Mouse (Mus musculus): ENCODE results near the gene Sacm1l. TPM values are rescaled to one million over a fixed set of nuclear protein-coding genes. Genes with fewer than 3 reads are reported as not detected.

Gene Sacm1l
- polyA plus RNA-seq, 1 experiment from 2014 or later, result 55.2 TPM

DNA sequence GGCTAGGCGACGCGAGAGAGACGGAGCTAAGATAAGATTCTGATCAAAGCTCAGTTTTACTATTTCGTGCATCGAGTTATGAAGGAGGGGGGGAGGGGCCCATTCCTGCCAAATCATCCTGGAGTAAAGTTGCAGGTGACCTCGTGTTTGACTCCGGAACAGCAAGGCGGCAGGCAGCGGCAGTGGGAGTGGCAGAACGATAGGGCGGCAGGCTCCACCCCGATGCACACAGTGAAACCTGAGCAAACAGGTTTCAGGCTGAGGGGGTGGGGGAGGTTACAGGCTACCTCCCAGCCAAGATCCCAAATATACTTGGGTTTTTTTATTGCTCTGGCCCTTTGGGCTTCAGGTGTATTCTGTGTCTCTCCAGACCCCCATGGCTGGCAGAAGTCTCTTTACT lies 32.9 kb upstream of the Sacm1l start:
- no peak overlapping the region for H3K9ac ChIP-seq (ENCODE audit: low read depth, low read length)
- ATAC-seq (replicated peaks; ENCODE audit: low FRiP score, low read depth) (peak; percentile 79), DNase-seq (ENCODE audit: low spot score) (peak; percentile 48)
- no peak overlapping the region; the same call in 1 of the 2 replicates for H3K4me3 ChIP-seq (replicated peaks; ENCODE audit: low read depth, low read length)
- H3K27ac ChIP-seq, result no peak overlapping the region
- peak overlapping the region; percentile 32; the same call in 1 of the 2 replicates for H3K4me2 ChIP-seq (ENCODE audit: low read length)
- TF ChIP-seq CTCF (IDR thresholded peaks at IDR 0.05; ENCODE audit: low read depth), result peak; percentile 15; the same call in 1 of the 2 replicates
- 12% methylated on average over 13 of the region's 13 CpGs for WGBS
- no peaks in the 10 kb centered on the region for H3K9me3 ChIP-seq (replicated peaks; ENCODE audit: low read length)
- H3K27me3 ChIP-seq (ENCODE audit: insufficient read depth, low read length), result no peaks in the 10 kb centered on the region
- H3K36me3 ChIP-seq (ENCODE audit: insufficient read depth, low read length), result no peaks in the 10 kb centered on the region; the same call in 1 of the 2 replicates
- peaks cover 11% of the 10 kb centered on the region for H3K4me1 ChIP-seq (replicated peaks; ENCODE audit: insufficient read depth, low read length)

DNA sequence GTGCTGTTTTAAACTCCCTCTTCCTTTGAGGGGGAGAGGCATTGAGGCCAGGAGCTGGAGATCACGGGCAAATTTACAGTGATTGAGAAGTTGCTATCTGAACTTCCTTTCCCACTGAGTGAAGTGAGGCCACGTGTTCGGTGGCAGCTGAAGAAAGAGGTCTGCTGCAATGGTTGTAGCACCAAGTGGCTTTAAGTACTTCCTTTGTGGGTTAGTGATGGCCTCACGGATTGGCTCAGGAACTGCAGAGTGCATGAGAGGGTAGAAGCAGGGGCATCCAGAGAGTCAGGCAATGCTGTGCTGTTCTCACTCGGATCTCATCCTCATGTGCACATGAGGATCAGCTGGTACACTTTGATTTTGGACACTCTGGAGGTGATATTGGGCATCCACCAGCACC lies 31.7 kb upstream of the Sacm1l start:
- no peaks in the 10 kb centered on the region for H3K27me3 ChIP-seq (ENCODE audit: insufficient read depth, low read length)
- 59% methylated on average over 5 of the region's 5 CpGs for WGBS
- no peak overlapping the region for H3K4me2 ChIP-seq (ENCODE audit: low read length)
- ATAC-seq (replicated peaks; ENCODE audit: low FRiP score, low read depth) (no peak), DNase-seq (ENCODE audit: low spot score) (no peak)
- H3K4me3 ChIP-seq (replicated peaks; ENCODE audit: low read depth, low read length), result no peak overlapping the region
- no peak for TF ChIP-seq CTCF (IDR thresholded peaks at IDR 0.05; ENCODE audit: low read depth)
- H3K36me3 ChIP-seq (ENCODE audit: insufficient read depth, low read length), result peaks cover 3% of the 10 kb centered on the region; the same call in 1 of the 2 replicates
- H3K4me1 ChIP-seq (replicated peaks; ENCODE audit: insufficient read depth, low read length), result no peaks in the 10 kb centered on the region; the same call in 1 of the 2 replicates
- no peak overlapping the region for H3K27ac ChIP-seq
- no peak overlapping the region for H3K9ac ChIP-seq (ENCODE audit: low read depth, low read length)
- H3K9me3 ChIP-seq (replicated peaks; ENCODE audit: low read length), result no peaks in the 10 kb centered on the region

DNA sequence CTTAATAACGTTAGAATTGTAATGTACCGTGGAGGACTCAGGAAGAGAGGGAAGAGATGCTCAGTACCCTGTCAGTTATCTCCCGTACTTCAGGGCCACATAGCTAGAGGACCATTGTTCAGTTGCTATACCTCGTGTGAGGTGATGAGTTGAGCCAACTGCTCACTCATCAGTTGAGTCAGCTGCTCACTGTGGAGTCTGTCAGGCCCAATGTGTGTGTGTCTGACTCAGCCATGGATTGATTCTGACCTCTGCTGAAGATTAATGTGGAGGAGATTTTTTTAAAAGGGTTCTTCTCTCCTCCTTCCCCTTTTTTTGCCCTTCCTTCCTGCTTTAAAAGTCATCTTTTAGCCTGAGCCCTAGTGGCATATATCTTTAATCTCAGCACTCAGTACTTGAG lies 29.1 kb upstream of the Sacm1l start:
- Histone ChIP-seq H3K4me1 (replicated peaks; ENCODE audit: insufficient read depth, low read length) (peaks cover under 1% of the 10 kb centered on the region; the same call in 1 of the 2 replicates), H3K36me3 (ENCODE audit: insufficient read depth, low read length) (peaks cover 5% of the 10 kb centered on the region; the same call in 1 of the 2 replicates), H3K9ac (ENCODE audit: low read depth, low read length) (no peak overlapping the region), H3K9me3 (replicated peaks; ENCODE audit: low read length) (no peaks in the 10 kb centered on the region), H3K27me3 (ENCODE audit: insufficient read depth, low read length) (no peaks in the 10 kb centered on the region), H3K4me2 (ENCODE audit: low read length) (no peak overlapping the region), H3K4me3 (replicated peaks; ENCODE audit: low read depth, low read length) (no peak overlapping the region), H3K27ac (no peak overlapping the region)
- TF ChIP-seq CTCF (IDR thresholded peaks at IDR 0.05; ENCODE audit: low read depth), result no peak
- 89% methylated on average over 4 of the region's 4 CpGs for WGBS
- no peak for DNase-seq (ENCODE audit: low spot score)
- no peak for ATAC-seq (replicated peaks; ENCODE audit: low FRiP score, low read depth)

DNA sequence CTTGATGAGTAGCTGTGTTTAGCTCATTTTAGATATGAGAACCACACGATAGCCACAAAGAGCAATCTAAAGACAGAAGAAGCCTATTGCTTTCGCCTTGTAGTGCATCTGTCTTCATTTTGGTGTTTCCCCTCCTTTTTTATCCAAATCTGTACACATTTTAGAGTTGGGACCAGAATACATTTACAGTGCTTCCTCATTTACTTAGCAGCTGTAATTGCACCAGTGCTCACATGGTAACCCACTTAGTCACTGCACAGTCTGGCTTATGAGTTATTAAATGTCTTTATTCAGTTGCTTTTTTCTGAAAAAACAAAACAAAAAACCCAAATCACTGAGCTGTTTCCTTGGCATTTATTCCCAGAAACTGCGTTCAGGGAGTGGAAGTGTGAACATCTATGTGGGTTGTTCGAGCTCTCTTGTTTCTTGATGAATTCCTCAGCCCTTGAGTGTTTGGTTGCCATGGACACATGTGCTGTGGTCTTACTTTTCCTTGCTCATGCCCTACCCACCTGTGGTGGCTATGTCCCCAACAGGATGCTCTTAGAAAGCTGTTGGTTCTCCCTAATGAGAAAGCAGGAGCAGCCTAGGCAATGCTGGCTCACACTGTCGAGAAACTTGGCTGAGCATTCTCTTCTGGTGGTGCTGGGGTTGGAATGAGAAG lies 26.3 kb upstream of the Sacm1l start:
- Histone ChIP-seq H3K27ac (no peak overlapping the region), H3K4me1 (replicated peaks; ENCODE audit: insufficient read depth, low read length) (peaks cover 9% of the 10 kb centered on the region; the same call in 1 of the 2 replicates), H3K9ac (ENCODE audit: low read depth, low read length) (no peak overlapping the region), H3K27me3 (ENCODE audit: insufficient read depth, low read length) (no peaks in the 10 kb centered on the region), H3K4me3 (replicated peaks; ENCODE audit: low read depth, low read length) (no peak overlapping the region), H3K4me2 (ENCODE audit: low read length) (no peak overlapping the region), H3K36me3 (ENCODE audit: insufficient read depth, low read length) (peaks cover 5% of the 10 kb centered on the region; the same call in 1 of the 2 replicates), H3K9me3 (replicated peaks; ENCODE audit: low read length) (no peaks in the 10 kb centered on the region)
- DNase-seq (ENCODE audit: low spot score) (no peak), ATAC-seq (replicated peaks; ENCODE audit: low FRiP score, low read depth) (no peak)
- no peak for TF ChIP-seq CTCF (IDR thresholded peaks at IDR 0.05; ENCODE audit: low read depth)
- 80% methylated on average over 5 of the region's 5 CpGs for WGBS

DNA sequence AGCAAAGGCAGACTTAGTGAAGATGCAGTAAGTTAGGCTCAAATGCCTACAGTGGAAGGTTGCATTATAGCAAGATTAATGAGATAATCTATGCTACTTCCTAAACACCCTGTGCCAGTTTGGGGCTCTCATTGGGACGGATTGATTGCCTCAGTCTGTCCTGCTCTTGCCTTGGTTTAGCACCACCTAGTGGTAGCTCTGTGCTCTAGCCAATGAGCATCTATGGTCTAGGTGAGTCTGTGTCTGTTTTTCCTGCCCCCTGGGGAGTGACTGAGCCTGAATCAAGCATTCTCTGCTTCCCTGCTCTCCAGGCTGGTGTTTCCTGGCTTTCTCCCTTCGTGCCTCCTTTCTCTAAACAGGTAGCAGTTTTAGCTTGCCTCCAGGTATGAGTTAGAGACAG lies 25.2 kb upstream of the Sacm1l start:
- peak; percentile 84 for DNase-seq (ENCODE audit: low spot score)
- Histone ChIP-seq H3K4me3 (replicated peaks; ENCODE audit: low read depth, low read length) (no peak overlapping the region), H3K9ac (ENCODE audit: low read depth, low read length) (no peak overlapping the region), H3K4me2 (ENCODE audit: low read length) (no peak overlapping the region), H3K36me3 (ENCODE audit: insufficient read depth, low read length) (peaks cover 5% of the 10 kb centered on the region; the same call in 1 of the 2 replicates), H3K9me3 (replicated peaks; ENCODE audit: low read length) (no peaks in the 10 kb centered on the region), H3K4me1 (replicated peaks; ENCODE audit: insufficient read depth, low read length) (peaks cover 9% of the 10 kb centered on the region; the same call in 1 of the 2 replicates), H3K27ac (no peak overlapping the region), H3K27me3 (ENCODE audit: insufficient read depth, low read length) (no peaks in the 10 kb centered on the region)
- TF ChIP-seq CTCF (IDR thresholded peaks at IDR 0.05; ENCODE audit: low read depth), result peak; percentile 93
- WGBS, result 27% methylated on average over 2 of the region's 2 CpGs
- ATAC-seq (replicated peaks; ENCODE audit: low FRiP score, low read depth), result peak; percentile 81

DNA sequence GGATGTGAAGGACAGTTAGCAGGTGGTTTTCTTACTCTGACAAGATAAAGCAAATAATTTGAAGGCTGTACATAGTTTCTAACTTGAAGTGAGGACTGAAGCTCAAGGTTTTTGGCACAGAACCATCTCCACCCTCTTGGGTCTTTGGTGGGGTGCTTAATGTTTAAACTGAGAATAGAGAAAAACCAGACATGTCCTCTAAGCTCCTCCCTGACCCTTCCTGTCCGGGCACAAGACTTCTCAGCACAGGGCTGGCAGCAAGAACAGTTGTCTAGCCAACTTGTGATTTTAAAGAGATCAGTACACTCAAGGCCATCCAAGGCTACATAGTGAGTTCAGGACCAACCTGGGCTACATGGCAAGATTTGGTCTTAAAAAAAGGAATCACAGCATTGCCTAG lies 24.0 kb upstream of the Sacm1l start:
- ATAC-seq (replicated peaks; ENCODE audit: low FRiP score, low read depth) (no peak), DNase-seq (ENCODE audit: low spot score) (no peak)
- Histone ChIP-seq H3K4me2 (ENCODE audit: low read length) (no peak overlapping the region), H3K27ac (peak overlapping the region; percentile 34; the same call in 1 of the 2 replicates), H3K9ac (ENCODE audit: low read depth, low read length) (no peak overlapping the region), H3K4me3 (replicated peaks; ENCODE audit: low read depth, low read length) (no peak overlapping the region), H3K4me1 (replicated peaks; ENCODE audit: insufficient read depth, low read length) (peaks cover 13% of the 10 kb centered on the region; the same call in 1 of the 2 replicates), H3K9me3 (replicated peaks; ENCODE audit: low read length) (no peaks in the 10 kb centered on the region), H3K36me3 (ENCODE audit: insufficient read depth, low read length) (peaks cover 5% of the 10 kb centered on the region; the same call in 1 of the 2 replicates), H3K27me3 (ENCODE audit: insufficient read depth, low read length) (no peaks in the 10 kb centered on the region)
- no peak for TF ChIP-seq CTCF (IDR thresholded peaks at IDR 0.05; ENCODE audit: low read depth)
- WGBS, result 39% methylated on average over 1 of the region's 1 CpGs

Data from kidney, postnatal 0 days (tissue).